Mouse (Mus musculus) gastrocnemius, postnatal 25 days (tissue): ENCODE results near the gene Sufu. TPM values are rescaled to one million over a fixed set of nuclear protein-coding genes. Genes with fewer than 3 reads are reported as not detected.

Experiments used
- DNase-seq: peaks from one replicate; pipeline ENCODE4 v3.0.0; 2022
- total RNA-seq, 2 experiments: library from RNA; stranded (reverse); gene quantifications; 1 replicate in 1 of 2; 2 replicates in 1 of 2; pipeline ENCODE4 v1.2.3; 2021

The Sufu gene
- total RNA-seq, 2 experiments from 2014 or later: 6.0 to 6.1 TPM

DNA sequence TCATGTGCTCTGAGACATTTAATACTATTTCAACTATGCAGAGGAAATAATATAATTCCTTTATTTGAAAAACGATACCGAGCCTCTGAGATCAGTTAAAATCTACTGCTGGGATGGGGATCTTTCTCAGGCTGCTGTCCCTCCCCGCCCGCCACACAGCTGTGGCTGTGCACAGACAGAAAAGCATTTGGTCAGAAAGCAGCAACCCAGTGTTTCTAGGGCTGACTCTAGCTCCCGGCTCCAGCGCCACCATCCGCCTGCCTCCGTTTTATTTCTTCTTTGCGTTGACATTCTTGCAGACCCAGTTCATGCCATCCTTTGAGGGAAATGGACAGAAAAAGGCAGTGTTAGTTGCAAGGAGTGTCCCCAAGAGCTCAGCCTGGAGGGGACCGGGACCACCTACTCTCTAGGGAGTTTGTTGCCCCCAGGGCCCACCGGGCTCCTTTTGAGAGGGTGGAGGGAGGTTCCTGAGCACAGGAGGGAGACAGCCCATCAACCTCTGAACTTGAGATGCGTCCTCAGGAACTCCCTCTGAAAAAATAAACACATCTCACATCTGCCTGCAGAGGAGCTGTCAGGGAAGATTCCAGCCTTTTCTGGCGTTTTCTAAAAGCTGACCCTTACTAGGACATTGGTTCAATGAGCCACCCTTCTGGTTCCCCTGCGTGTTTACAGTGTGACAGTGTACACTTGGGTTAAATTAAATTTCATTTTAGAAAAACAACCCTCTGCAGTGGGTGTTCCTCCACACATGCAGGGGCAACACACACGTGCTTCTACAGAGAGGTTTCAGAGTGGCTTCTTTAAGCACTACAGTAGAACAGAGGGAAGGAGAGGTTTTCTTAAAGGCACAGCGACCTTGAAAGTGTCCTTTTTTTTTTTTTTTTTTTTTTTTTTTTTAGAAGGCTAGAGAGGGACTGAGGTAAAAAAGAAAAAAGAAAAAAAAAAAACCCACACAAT is 134.7 kb downstream of the Sufu start:
- DNase-seq: no peak

DNA sequence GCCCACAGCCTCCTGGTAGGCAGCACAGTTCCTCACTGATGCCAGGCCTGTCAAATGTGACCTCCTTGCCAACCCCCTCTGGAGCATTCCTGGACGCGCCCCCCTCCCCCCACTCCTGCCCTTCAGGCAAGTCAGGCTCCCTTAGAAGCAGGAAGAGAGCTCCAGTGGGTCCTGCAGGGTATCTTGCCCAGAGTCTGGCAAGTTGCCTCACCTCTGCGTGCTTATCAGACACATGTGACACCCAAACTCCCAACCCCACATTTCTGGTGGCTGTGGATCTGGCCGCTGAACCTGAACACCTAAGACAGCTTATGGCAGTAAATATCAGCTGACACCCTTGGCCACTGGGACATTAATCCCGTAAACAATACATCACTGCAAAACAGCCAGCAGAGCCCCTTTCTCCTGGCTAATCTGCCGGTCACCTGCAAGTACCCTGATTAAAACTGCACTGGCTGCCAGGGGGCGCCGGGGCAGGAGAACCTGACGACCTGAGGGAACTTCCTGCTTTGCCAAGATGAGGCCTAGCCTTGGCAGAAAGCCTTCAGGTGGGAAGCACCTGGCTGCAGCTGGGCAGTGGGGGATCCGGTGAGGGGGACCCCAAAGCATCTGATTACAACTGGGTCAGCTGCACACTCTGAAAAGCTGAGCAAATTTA is 135.5 kb downstream of the Sufu start:
- DNase-seq: no peak

DNA sequence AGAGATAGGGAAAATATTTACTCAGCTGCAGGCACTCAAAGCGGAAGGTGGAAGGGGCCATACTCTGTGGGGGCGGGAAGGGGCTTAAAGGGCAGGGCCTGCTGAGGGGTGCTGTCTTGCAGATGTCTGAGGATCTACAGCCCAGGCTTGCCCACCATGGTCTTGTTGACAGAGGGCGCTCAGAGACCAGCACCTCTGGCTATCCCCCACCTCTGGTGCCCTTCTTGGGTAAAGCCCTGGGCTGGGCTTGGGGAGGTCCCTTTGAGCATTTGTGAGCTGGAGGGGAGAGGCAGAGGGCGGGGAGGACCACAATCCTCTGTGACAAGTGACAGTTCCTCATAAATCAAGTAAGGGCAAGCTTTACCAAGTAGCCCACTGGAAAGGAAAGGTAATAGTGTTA is 136.4 kb downstream of the Sufu start:
- DNase-seq: no peak

- no peak for DNase-seq
Measured at GRCm38 (mm10) chr19:46533525-46533924, 136.8 kb downstream of the Sufu start.

GRCm38 (mm10) chr19:46534542-46535098 is 137.9 kb downstream of the Sufu start:
- no peak for DNase-seq

DNA sequence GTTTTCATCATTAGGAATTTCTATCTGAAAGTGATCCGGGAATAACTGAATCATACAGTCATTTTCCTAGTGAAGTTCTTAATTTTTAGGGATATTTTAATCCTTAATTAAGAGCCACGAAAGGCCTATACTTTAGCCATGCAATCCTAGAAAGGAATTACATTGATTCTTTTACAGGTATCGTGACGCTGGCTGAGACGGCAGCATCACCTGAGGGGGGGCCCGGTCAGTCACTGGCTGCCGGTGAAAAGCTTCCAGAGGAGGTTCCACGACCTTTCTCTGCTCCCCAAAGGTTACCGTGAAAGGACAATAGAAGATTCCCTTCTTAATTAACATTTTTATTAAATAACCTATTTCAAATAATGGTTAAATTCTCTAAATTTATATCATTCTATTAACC is 140.7 kb downstream of the Sufu start:
- no peak for DNase-seq

DNA sequence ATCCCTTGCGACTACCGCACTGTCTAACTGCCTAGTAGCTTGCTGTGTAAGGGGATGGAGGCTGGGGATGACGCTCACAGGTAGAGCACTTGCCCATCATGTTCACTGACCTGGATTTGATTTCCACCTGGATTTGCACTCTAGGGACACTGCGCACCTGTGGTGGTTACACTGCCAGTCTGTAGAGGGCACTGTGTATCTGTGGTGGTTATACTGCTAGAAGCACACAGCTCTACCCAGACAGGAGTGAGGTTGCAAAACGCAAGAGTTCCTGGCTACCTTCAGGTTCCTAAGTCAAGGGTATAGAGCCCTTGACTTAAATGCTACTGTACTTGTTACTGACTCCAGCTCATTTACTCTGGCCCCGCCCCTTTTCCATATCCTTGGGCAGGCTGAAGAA is 141.5 kb downstream of the Sufu start:
- DNase-seq: no peak

Other genes starting within 250 kb of the Sufu start
- gene Pitx3, start 248.6 kb upstream of the Sufu start, total RNA-seq: 10 to 100 TPM in 1 of 2 experiments, 1 to 10 TPM in 1; 9.9 to 12.7 TPM
- gene Gbf1, start 244.4 kb upstream of the Sufu start, total RNA-seq: 10 to 100 TPM; 47.4 to 48.3 TPM
- 1 to 10 TPM; 7.2 to 8.5 TPM for gene Nfkb2, start 92.6 kb upstream of the Sufu start, total RNA-seq
- under 1 TPM; 0.28 to 0.54 TPM for gene Psd, start 69.7 kb upstream of the Sufu start, total RNA-seq
- gene Fbxl15, start 68.7 kb upstream of the Sufu start, total RNA-seq: 1 to 10 TPM; 2.9 TPM
- 10 to 100 TPM; 56.1 to 56.5 TPM for gene Cuedc2, start 58.2 kb upstream of the Sufu start, total RNA-seq
- 1 to 10 TPM; 1.0 to 1.2 TPM for gene Mfsd13a, start 55.8 kb upstream of the Sufu start, total RNA-seq
- under 1 TPM; 0.33 to 0.38 TPM for gene 2310034G01Rik, start 46.6 kb upstream of the Sufu start, total RNA-seq
- gene Actr1a, start 1.1 kb upstream of the Sufu start, total RNA-seq: 10 to 100 TPM; 49.3 to 53.1 TPM
- gene Trim8, start 104.8 kb downstream of the Sufu start, total RNA-seq: 10 to 100 TPM; 19.1 to 20.6 TPM
- gene Arl3, start 176.3 kb downstream of the Sufu start, total RNA-seq: 10 to 100 TPM; 49.6 to 55.8 TPM
- gene Sfxn2, start 176.5 kb downstream of the Sufu start, total RNA-seq: 1 to 10 TPM; 2.8 TPM
- 10 to 100 TPM; 39.0 to 47.3 TPM for gene Wbp1l, start 202.2 kb downstream of the Sufu start, total RNA-seq